Mouse (Mus musculus): ENCODE data around the gene Eid3.

DNA sequence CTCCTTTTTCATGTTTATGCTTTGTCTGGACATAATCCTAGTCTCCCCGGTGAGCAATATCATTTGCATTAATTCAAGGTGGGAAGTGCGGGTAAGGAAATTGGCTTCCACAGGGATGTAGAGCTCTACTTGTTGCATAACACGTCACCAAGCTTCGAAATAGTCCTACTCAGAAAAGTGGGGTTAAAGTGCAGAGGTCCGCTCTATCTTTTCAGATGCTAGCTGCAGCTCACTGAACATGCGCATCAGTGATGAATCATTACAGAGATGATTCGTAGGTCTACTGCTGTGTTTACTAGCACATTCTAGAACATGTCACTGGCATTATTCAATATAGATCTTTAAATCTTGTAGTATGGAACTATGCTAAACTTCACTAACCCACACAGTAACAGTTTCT, 28.0 kb upstream of the Eid3 start:
- TF ChIP-seq POLR2A (IDR thresholded peaks at IDR 0.05; ENCODE audit: extremely low read depth, insufficient read depth, low read length) (no peak), CTCF (IDR thresholded peaks at IDR 0.05; ENCODE audit: low read depth, low read length) (no peak)
